In genomic region chr15:103323070-103323454, GRCm38 (mm10) we compare ENCODE assay signal across 8 mouse cellular contexts. TPM values are rescaled to one million over a fixed set of nuclear protein-coding genes. Genes with fewer than 3 reads are reported as not detected.
DNase-seq lines count a peak whose midpoint lies in the region; ATAC-seq and TF ChIP-seq lines count a peak whose summit lies in the region.

No protein-coding gene starts in this region.

- peaks cover 89% of the 10 kb centered on the region for H3K36me3 ChIP-seq in megakaryocyte, embryonic 14.5 days (replicated peaks; ENCODE audit: low read length)
- H3K36me3 ChIP-seq in forebrain, embryonic 16.5 days (ENCODE audit: control insufficient read depth, insufficient read depth): no peaks in the 10 kb centered on the region
- H3K36me3 ChIP-seq in limb, embryonic 14.5 days (ENCODE audit: control insufficient read depth, insufficient read depth, low read length): peaks cover 18% of the 10 kb centered on the region
- peaks cover 10% of the 10 kb centered on the region for H3K36me3 ChIP-seq in neural tube, embryonic 15.5 days

- H3K4me2 ChIP-seq in forebrain, embryonic 16.5 days (ENCODE audit: low read length): peak overlapping the region; percentile 79
- H3K4me2 ChIP-seq in limb, embryonic 14.5 days (replicated peaks; ENCODE audit: low read depth, low read length, severe bottlenecking): peak overlapping the region; percentile 87
- peak overlapping the region; percentile 85 for H3K4me2 ChIP-seq in neural tube, embryonic 15.5 days

- H3K9ac ChIP-seq in forebrain, embryonic 16.5 days (replicated peaks; ENCODE audit: low read depth, low read length): peak overlapping the region; percentile 95
- peak overlapping the region; percentile 73 for H3K9ac ChIP-seq in limb, embryonic 14.5 days (ENCODE audit: low read depth, low read length, severe bottlenecking)
- H3K9ac ChIP-seq in neural tube, embryonic 15.5 days (replicated peaks): peak overlapping the region; percentile 76

- H3K27ac ChIP-seq in forebrain, embryonic 16.5 days (ENCODE audit: low read length): peak overlapping the region; percentile 35; the same call in 1 of the 2 replicates
- H3K27ac ChIP-seq in limb, embryonic 14.5 days (replicated peaks; ENCODE audit: low read depth, low read length): no peak overlapping the region
- peak overlapping the region; percentile 69 for H3K27ac ChIP-seq in neural tube, embryonic 15.5 days (replicated peaks)

- under 1% methylated on average over 16 of the region's 26 CpGs for WGBS in forebrain, embryonic 16.5 days
- 0% methylated on average over 16 of the region's 26 CpGs for WGBS in limb, embryonic 14.5 days
- under 1% methylated on average over 17 of the region's 26 CpGs for WGBS in neural tube, embryonic 15.5 days

- no peak for ATAC-seq in megakaryocyte, adult 5-6 weeks (ENCODE audit: poor library complexity, severe bottlenecking)
- ATAC-seq in forebrain, embryonic 16.5 days: peak; percentile 67
- ATAC-seq in limb, embryonic 14.5 days (ENCODE audit: low FRiP score, low read depth): peak; percentile 70
- ATAC-seq in neural tube, embryonic 15.5 days (ENCODE audit: low FRiP score): peak; percentile 71
- ATAC-seq in monocyte, adult 5-6 weeks (replicated peaks; ENCODE audit: insufficient number of reproducible peaks, low FRiP score, low TSS enrichment, poor library complexity, severe bottlenecking): no peak

- H3K9me3 ChIP-seq in megakaryocyte, embryonic 14.5 days: no peaks in the 10 kb centered on the region
- H3K9me3 ChIP-seq in forebrain, embryonic 16.5 days (ENCODE audit: control insufficient read depth, low read length): no peaks in the 10 kb centered on the region
- H3K9me3 ChIP-seq in limb, embryonic 14.5 days (ENCODE audit: control insufficient read depth, low read length): no peaks in the 10 kb centered on the region
- no peaks in the 10 kb centered on the region for H3K9me3 ChIP-seq in neural tube, embryonic 15.5 days (replicated peaks)

- no peaks in the 10 kb centered on the region for H3K27me3 ChIP-seq in megakaryocyte, embryonic 14.5 days (replicated peaks)
- no peaks in the 10 kb centered on the region for H3K27me3 ChIP-seq in forebrain, embryonic 16.5 days (replicated peaks; ENCODE audit: control insufficient read depth, insufficient read depth, low read length)
- no peaks in the 10 kb centered on the region for H3K27me3 ChIP-seq in limb, embryonic 14.5 days (ENCODE audit: control insufficient read depth, insufficient read depth, low read length)
- no peaks in the 10 kb centered on the region for H3K27me3 ChIP-seq in neural tube, embryonic 15.5 days (replicated peaks)

- H3K4me3 ChIP-seq in megakaryocyte, embryonic 14.5 days (replicated peaks): peak overlapping the region; percentile 94
- H3K4me3 ChIP-seq in forebrain, embryonic 16.5 days (replicated peaks; ENCODE audit: low read length): peak overlapping the region; percentile 73
- H3K4me3 ChIP-seq in limb, embryonic 14.5 days (replicated peaks; ENCODE audit: low read length): peak overlapping the region; percentile 66
- peak overlapping the region; percentile 70 for H3K4me3 ChIP-seq in neural tube, embryonic 15.5 days (replicated peaks)

- DNase-seq in cerebellum, adult 18-20 months: peak; percentile 68 to 78
- no peak for DNase-seq in limb, embryonic 14.5 days (ENCODE audit: low spot score)
- no peak for DNase-seq in ovary, postnatal 10 days (ENCODE audit: low spot score)

- H3K4me1 ChIP-seq in megakaryocyte, embryonic 14.5 days: peaks cover 95% of the 10 kb centered on the region
- peaks cover 25% of the 10 kb centered on the region for H3K4me1 ChIP-seq in forebrain, embryonic 16.5 days (replicated peaks; ENCODE audit: control insufficient read depth, insufficient read depth, low read length)
- peaks cover 22% of the 10 kb centered on the region for H3K4me1 ChIP-seq in limb, embryonic 14.5 days (ENCODE audit: control insufficient read depth, insufficient read depth, low read length)
- peaks cover 40% of the 10 kb centered on the region for H3K4me1 ChIP-seq in neural tube, embryonic 15.5 days

- no peak for TF ChIP-seq POLR2A in limb, embryonic 14.5 days (IDR thresholded peaks at IDR 0.05; ENCODE audit: borderline replicate concordance, extremely low read depth, insufficient read depth, insufficient read length)

RNA-seq across cellular contexts. Expression of gene Gpr84, which starts 12.7 kb away (rescaled TPM):
- 1.00 and 1.6 TPM in 2 replicates for polyA plus RNA-seq in megakaryocyte, embryonic 14.5 days (2012; ENCODE audit: insufficient read depth, low replicate concordance)
- total RNA-seq in megakaryocyte, adult 5-6 weeks (2015): 2.9 and 3.8 TPM in 2 replicates
- total RNA-seq in megakaryocyte, adult 5-6 weeks (2017): 1.7 and 3.3 TPM in 2 replicates
- polyA plus RNA-seq in forebrain, embryonic 16.5 days (2015; fragmentation: Nextera tagmentation; extraction: Ambion mirVana): 0.24 and 0.73 TPM in 2 replicates
- 0.34 and 0.53 TPM in 2 replicates for polyA plus RNA-seq in limb, embryonic 14.5 days (2012; rRNA removed)
- 0.23 and 0.51 TPM in 2 replicates for polyA plus RNA-seq in limb, embryonic 14.5 days (2014; fragmentation: Nextera tagmentation; extraction: Ambion mirVana)
- 0.33 and 0.60 TPM in 2 replicates for polyA plus RNA-seq in neural tube, embryonic 15.5 days (2015; fragmentation: Nextera tagmentation; extraction: Ambion mirVana)
- 0.53 to 1.2 TPM (median 0.87 TPM) in 3 replicates for total RNA-seq in monocyte, adult 5-6 weeks (2017)

RNA-seq across cellular contexts. Expression of gene Zfp385a, which starts 16.8 kb away (rescaled TPM):
- polyA plus RNA-seq in megakaryocyte, embryonic 14.5 days (2012; ENCODE audit: insufficient read depth, low replicate concordance): 1,319 and 2,156 TPM in 2 replicates
- 35.8 and 40.1 TPM in 2 replicates for total RNA-seq in megakaryocyte, adult 5-6 weeks (2015)
- total RNA-seq in megakaryocyte, adult 5-6 weeks (2017): 6.8 and 9.4 TPM in 2 replicates
- 12.2 and 13.1 TPM in 2 replicates for polyA plus RNA-seq in forebrain, embryonic 16.5 days (2015; fragmentation: Nextera tagmentation; extraction: Ambion mirVana)
- polyA plus RNA-seq in limb, embryonic 14.5 days (2012; rRNA removed): 23.4 and 28.8 TPM in 2 replicates
- 16.4 and 19.1 TPM in 2 replicates for polyA plus RNA-seq in limb, embryonic 14.5 days (2014; fragmentation: Nextera tagmentation; extraction: Ambion mirVana)
- 18.6 and 19.9 TPM in 2 replicates for polyA plus RNA-seq in neural tube, embryonic 15.5 days (2015; fragmentation: Nextera tagmentation; extraction: Ambion mirVana)
- 0.85 to 3.7 TPM (median 1.7 TPM) in 3 replicates for total RNA-seq in monocyte, adult 5-6 weeks (2017)

RNA-seq across cellular contexts. Expression of gene Itga5, which starts 43.5 kb away (rescaled TPM):
- polyA plus RNA-seq in megakaryocyte, embryonic 14.5 days (2012; ENCODE audit: insufficient read depth, low replicate concordance): 20.5 and 26.4 TPM in 2 replicates
- 18.4 and 21.4 TPM in 2 replicates for total RNA-seq in megakaryocyte, adult 5-6 weeks (2015)
- total RNA-seq in megakaryocyte, adult 5-6 weeks (2017): 8.3 and 9.5 TPM in 2 replicates
- polyA plus RNA-seq in forebrain, embryonic 16.5 days (2015; fragmentation: Nextera tagmentation; extraction: Ambion mirVana): 6.7 and 7.9 TPM in 2 replicates
- polyA plus RNA-seq in limb, embryonic 14.5 days (2012; rRNA removed): 71.2 and 91.3 TPM in 2 replicates
- 63.4 and 66.5 TPM in 2 replicates for polyA plus RNA-seq in limb, embryonic 14.5 days (2014; fragmentation: Nextera tagmentation; extraction: Ambion mirVana)
- polyA plus RNA-seq in neural tube, embryonic 15.5 days (2015; fragmentation: Nextera tagmentation; extraction: Ambion mirVana): 7.2 and 12.7 TPM in 2 replicates
- 3.1 to 26.6 TPM (median 11.4 TPM) in 3 replicates for total RNA-seq in monocyte, adult 5-6 weeks (2017)

RNA-seq across cellular contexts. Expression of gene Copz1, which starts 50.5 kb away (rescaled TPM):
- polyA plus RNA-seq in megakaryocyte, embryonic 14.5 days (2012; ENCODE audit: insufficient read depth, low replicate concordance): 33.2 and 56.2 TPM in 2 replicates
- total RNA-seq in megakaryocyte, adult 5-6 weeks (2015): 246 and 255 TPM in 2 replicates
- 87.7 and 93.9 TPM in 2 replicates for total RNA-seq in megakaryocyte, adult 5-6 weeks (2017)
- 221 TPM in 2 replicates for polyA plus RNA-seq in forebrain, embryonic 16.5 days (2015; fragmentation: Nextera tagmentation; extraction: Ambion mirVana)
- polyA plus RNA-seq in limb, embryonic 14.5 days (2012; rRNA removed): 200 and 228 TPM in 2 replicates
- 292 and 298 TPM in 2 replicates for polyA plus RNA-seq in limb, embryonic 14.5 days (2014; fragmentation: Nextera tagmentation; extraction: Ambion mirVana)
- polyA plus RNA-seq in neural tube, embryonic 15.5 days (2015; fragmentation: Nextera tagmentation; extraction: Ambion mirVana): 190 and 207 TPM in 2 replicates
- total RNA-seq in monocyte, adult 5-6 weeks (2017): 47.5 to 52.5 TPM (median 50.3 TPM) in 3 replicates

Comparison
In these comparisons a context has a peak if more than half of its experiments do, and no peak if none do; other contexts are left out.
1. ATAC-seq: peak in forebrain, embryonic 16.5 days (single experiment), limb, embryonic 14.5 days (single experiment) and neural tube, embryonic 15.5 days (single experiment); none in megakaryocyte, adult 5-6 weeks (single experiment) and monocyte, adult 5-6 weeks (single experiment).
2. DNase-seq: peak in cerebellum, adult 18-20 months (2 of 2); none in limb, embryonic 14.5 days (single experiment) and ovary, postnatal 10 days (single experiment).
3. RNA of gene Zfp385a, which starts 16.8 kb away (polyA plus RNA-seq): 1,319 to 2,156 TPM in megakaryocyte, embryonic 14.5 days; 16.4 to 28.8 TPM in limb, embryonic 14.5 days, 18.6 to 19.9 TPM in neural tube, embryonic 15.5 days and 12.2 to 13.1 TPM in forebrain, embryonic 16.5 days; every median in the first group is over 10 times any median in the second.
4. Peak in every context shown above with its lines, with median percentiles within 50 percentile points of each other: H3K4me3 ChIP-seq, H3K4me2 ChIP-seq and H3K9ac ChIP-seq.